24 mouse cellular contexts compared by ENCODE assay signal in the genomic region with DNA sequence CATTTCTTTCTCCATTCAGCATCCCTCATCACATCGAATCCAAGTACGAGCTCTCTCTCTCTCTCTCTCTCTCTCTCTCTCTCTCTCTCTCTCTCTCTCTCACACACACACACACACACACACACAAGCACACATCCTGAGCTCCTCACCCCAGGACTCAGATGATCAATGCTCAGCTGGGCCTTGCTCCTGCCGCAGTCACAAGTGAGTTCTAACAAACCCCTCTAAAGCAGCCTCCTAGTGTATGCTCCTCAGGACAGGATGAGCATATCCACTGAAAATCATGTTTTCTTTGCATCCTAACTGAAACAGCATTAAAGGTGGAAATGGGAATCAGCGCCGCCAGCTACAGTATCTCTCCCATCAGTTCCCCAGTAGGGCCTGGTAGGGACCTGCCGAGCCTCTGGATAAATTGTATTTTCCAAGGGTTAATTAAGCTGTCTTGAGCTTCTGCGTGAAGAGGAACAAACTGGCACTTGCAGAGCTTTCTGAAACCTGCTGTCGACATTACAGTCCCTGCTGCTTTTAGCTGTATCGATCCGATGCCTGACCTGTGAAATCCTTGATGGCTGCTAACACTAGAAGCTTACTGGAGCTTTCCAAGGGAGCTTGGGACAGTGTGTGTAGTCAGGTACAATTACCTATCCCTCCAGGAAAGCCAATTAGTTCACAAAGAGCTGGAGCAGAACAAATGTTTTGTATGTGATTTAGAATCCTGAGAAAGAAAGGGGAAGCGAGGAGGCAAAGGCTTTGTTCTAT.
A peak's percentile ranks its signal among the peaks of the same experiment; 100 is the strongest.
DNase-seq lines count a peak whose midpoint lies in the region; ATAC-seq lines count a peak whose summit lies in the region.
"Had no signal": no experiment of that assay in that cellular context is flagged by ENCODE, and none has a peak within 500 bp of the region (broad histone marks: within the 10 kb centered on the region; RNA-seq: fewer than 3 reads in every experiment).

No protein-coding gene starts in this region.

- H3K36me3 ChIP-seq in hindbrain, embryonic 13.5 days, result no peaks in the 10 kb centered on the region
- no peaks in the 10 kb centered on the region for H3K36me3 ChIP-seq in hindbrain, embryonic 11.5 days (ENCODE audit: control insufficient read depth, insufficient read depth, low read length)
- H3K36me3 ChIP-seq in neural tube, embryonic 13.5 days, result no peaks in the 10 kb centered on the region
- no peaks in the 10 kb centered on the region for H3K36me3 ChIP-seq in midbrain, embryonic 16.5 days (ENCODE audit: control insufficient read depth, insufficient read depth, low read length)
- H3K36me3 ChIP-seq: embryonic facial prominence, embryonic 13.5 days; limb, embryonic 15.5 days; neural tube, embryonic 12.5 days had no signal

- no peak overlapping the region for H3K4me2 ChIP-seq in hindbrain, embryonic 13.5 days
- no peak overlapping the region for H3K4me2 ChIP-seq in hindbrain, embryonic 11.5 days (replicated peaks; ENCODE audit: low read depth, low read length)
- H3K4me2 ChIP-seq in neural tube, embryonic 13.5 days, result no peak overlapping the region
- 0 out of 2 replicates have a peak overlapping the region, but pooled peaks have one; percentile 2 for H3K4me2 ChIP-seq in midbrain, embryonic 16.5 days (ENCODE audit: low read length)
- H3K4me2 ChIP-seq: embryonic facial prominence, embryonic 13.5 days; limb, embryonic 15.5 days; lung, embryonic 14.5 days; neural tube, embryonic 12.5 days had no signal

- no peak for DNase-seq in hindbrain, embryonic 11.5 days (ENCODE audit: low spot score)
- DNase-seq in neural tube, embryonic 10.5 days (ENCODE audit: extremely low spot score, low spot score), result no peak
- no peak for DNase-seq in layer of hippocampus, adult 18-20 months (ENCODE audit: low spot score in 2 of 2)
- DNase-seq in cerebellum, postnatal 14 days, result no peak
- DNase-seq: adrenal gland, postnatal 36 days; cerebellum, adult 18-20 months; cerebellum, postnatal 36 days; embryo, embryonic 11 days; gastrocnemius, adult 2 months; kidney, postnatal 4 days; layer of hippocampus, adult 9-11 months; lung, embryonic 14.5 days; thymus, adult 2 months; thymus, postnatal 4 days had no signal

- no peak overlapping the region for H3K4me3 ChIP-seq in hindbrain, embryonic 13.5 days
- H3K4me3 ChIP-seq in hindbrain, embryonic 11.5 days (ENCODE audit: low read depth, low read length), result no peak overlapping the region
- H3K4me3 ChIP-seq in neural tube, embryonic 13.5 days, result no peak overlapping the region
- H3K4me3 ChIP-seq in midbrain, embryonic 16.5 days (ENCODE audit: low read depth, low read length), result no peak overlapping the region
- H3K4me3 ChIP-seq: embryonic facial prominence, embryonic 13.5 days; erythroblast, embryonic 14.5 days; gastrocnemius, adult 2 months; limb, embryonic 15.5 days; neural tube, embryonic 12.5 days had no signal

- H3K27ac ChIP-seq in hindbrain, embryonic 13.5 days, result no peak overlapping the region
- H3K27ac ChIP-seq in hindbrain, embryonic 11.5 days (ENCODE audit: low read depth, low read length), result no peak overlapping the region
- no peak overlapping the region for H3K27ac ChIP-seq in neural tube, embryonic 13.5 days (replicated peaks)
- H3K27ac ChIP-seq in midbrain, embryonic 16.5 days (ENCODE audit: low read length), result no peak overlapping the region
- H3K27ac ChIP-seq: embryonic facial prominence, embryonic 13.5 days; gastrocnemius, adult 2 months; limb, embryonic 15.5 days; liver, embryonic 14.5 days; neural tube, embryonic 12.5 days; stomach, postnatal 0 days had no signal

- H3K27me3 ChIP-seq in hindbrain, embryonic 13.5 days, result no peaks in the 10 kb centered on the region
- H3K27me3 ChIP-seq in hindbrain, embryonic 11.5 days (ENCODE audit: control insufficient read depth, insufficient read depth, low read length), result no peaks in the 10 kb centered on the region
- no peaks in the 10 kb centered on the region for H3K27me3 ChIP-seq in neural tube, embryonic 13.5 days
- H3K27me3 ChIP-seq in midbrain, embryonic 16.5 days (ENCODE audit: control insufficient read depth, insufficient read depth, low read depth, low read length), result no peaks in the 10 kb centered on the region
- H3K27me3 ChIP-seq: embryonic facial prominence, embryonic 13.5 days; limb, embryonic 15.5 days; neural tube, embryonic 12.5 days had no signal

- 66% methylated on average over 11 of the region's 11 CpGs for WGBS in hindbrain, embryonic 13.5 days
- WGBS in hindbrain, embryonic 11.5 days, result 77% methylated on average over 11 of the region's 11 CpGs
- WGBS in neural tube, embryonic 13.5 days, result 62% methylated on average over 11 of the region's 11 CpGs
- 44% methylated on average over 11 of the region's 11 CpGs for WGBS in midbrain, embryonic 16.5 days

- H3K4me1 ChIP-seq in hindbrain, embryonic 13.5 days (replicated peaks), result no peaks in the 10 kb centered on the region
- no peaks in the 10 kb centered on the region for H3K4me1 ChIP-seq in hindbrain, embryonic 11.5 days (replicated peaks; ENCODE audit: control insufficient read depth, insufficient read depth, low read length)
- H3K4me1 ChIP-seq in neural tube, embryonic 13.5 days (replicated peaks), result no peaks in the 10 kb centered on the region
- no peaks in the 10 kb centered on the region for H3K4me1 ChIP-seq in midbrain, embryonic 16.5 days (ENCODE audit: control insufficient read depth, insufficient read depth, low read length)
- H3K4me1 ChIP-seq: limb, embryonic 15.5 days; neural tube, embryonic 12.5 days had no signal

- H3K9ac ChIP-seq in hindbrain, embryonic 13.5 days, result no peak overlapping the region
- H3K9ac ChIP-seq in hindbrain, embryonic 11.5 days (ENCODE audit: low read depth, low read length), result no peak overlapping the region
- no peak overlapping the region for H3K9ac ChIP-seq in neural tube, embryonic 13.5 days
- H3K9ac ChIP-seq in midbrain, embryonic 16.5 days (ENCODE audit: low read depth, low read length), result no peak overlapping the region
- H3K9ac ChIP-seq: embryonic facial prominence, embryonic 13.5 days; limb, embryonic 15.5 days; liver, embryonic 14.5 days; lung, embryonic 14.5 days; neural tube, embryonic 12.5 days had no signal

- peak; percentile 49; the same call in 1 of the 2 replicates for ATAC-seq in hindbrain, embryonic 13.5 days (ENCODE audit: low FRiP score)
- ATAC-seq in hindbrain, embryonic 11.5 days (ENCODE audit: low FRiP score), result no peak
- 0 out of 2 replicates have a peak, but pooled peaks have one; percentile 11 for ATAC-seq in neural tube, embryonic 13.5 days (ENCODE audit: low read depth)
- peak; percentile 68 for ATAC-seq in midbrain, embryonic 16.5 days
- ATAC-seq: intestine, postnatal 0 days had no signal

- H3K9me3 ChIP-seq in hindbrain, embryonic 13.5 days, result no peaks in the 10 kb centered on the region
- H3K9me3 ChIP-seq in hindbrain, embryonic 11.5 days (ENCODE audit: control insufficient read depth, low read length), result no peaks in the 10 kb centered on the region
- no peaks in the 10 kb centered on the region for H3K9me3 ChIP-seq in neural tube, embryonic 13.5 days
- H3K9me3 ChIP-seq in midbrain, embryonic 16.5 days (replicated peaks; ENCODE audit: control insufficient read depth, low read length, poor library complexity, severe bottlenecking), result no peaks in the 10 kb centered on the region
- H3K9me3 ChIP-seq: embryonic facial prominence, embryonic 13.5 days; limb, embryonic 15.5 days; neural tube, embryonic 12.5 days had no signal
